Mouse (Mus musculus) urinary bladder, postnatal 36 days (tissue): ENCODE data around the gene Zfp819.

ENCODE experiments used
- DNase-seq, 2 experiments: peaks; one replicate each; pipeline ENCODE4 v3.0.0; 2022; ENCODE audit warnings: low spot score in 2 of 2, mixed read lengths in 1 of 2

Gene Zfp819

GRCm38 (mm10) chr7:43606896-43607742, at the start of gene Zfp819:
Gene Zfp819 (plus strand): TSS chr7:43607169.
- peak in 1 of 2 experiments; percentile 36 for DNase-seq

GRCm38 (mm10) chr7:43562006-43562633, 44.8 kb upstream of the Zfp819 start, which contains the start of gene Zfp658:
Gene Zfp658 (plus strand): TSS chr7:43562256.
- DNase-seq: peak; percentile 49 to 77

GRCm38 (mm10) chr7:43562651-43563070, 44.3 kb upstream of the Zfp819 start:
- DNase-seq: no peak

- DNase-seq: no peak
Observed at GRCm38 (mm10) chr7:43563300-43563699, 43.7 kb upstream of the Zfp819 start.

DNA sequence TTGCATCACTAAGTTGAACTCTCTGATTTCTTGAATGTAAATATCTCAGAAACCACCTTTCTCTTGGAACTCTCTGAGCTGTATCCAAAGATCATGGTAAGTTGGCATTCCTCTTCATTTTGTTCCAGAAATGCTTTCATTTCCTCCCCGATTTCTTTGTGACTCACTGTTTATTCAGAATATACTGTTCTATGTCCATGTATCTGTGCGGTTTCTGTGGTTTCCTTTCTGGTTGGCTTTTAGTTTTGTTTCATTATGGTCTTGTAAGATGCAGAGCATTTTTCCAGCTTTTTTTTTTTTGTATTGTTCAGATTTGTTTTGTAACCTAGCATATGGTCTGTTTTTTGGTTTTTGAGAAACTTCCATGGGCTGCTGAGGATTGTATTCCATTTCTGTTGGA, 35.8 kb upstream of the Zfp819 start:
- no peak for DNase-seq

- DNase-seq: peak; percentile 79 to 91
Observed at GRCm38 (mm10) chr7:43579440-43580171, 27.4 kb upstream of the Zfp819 start, which contains the start of gene Zfp719. Gene Zfp719 (plus strand): TSS chr7:43579610.

- DNase-seq: no peak
Observed at GRCm38 (mm10) chr7:43580526-43580925, 26.4 kb upstream of the Zfp819 start.

- DNase-seq: no peak
Observed at GRCm38 (mm10) chr7:43584790-43585189, 22.2 kb upstream of the Zfp819 start.

GRCm38 (mm10) chr7:43601884-43602283, 5.1 kb upstream of the Zfp819 start:
- no peak for DNase-seq

DNA sequence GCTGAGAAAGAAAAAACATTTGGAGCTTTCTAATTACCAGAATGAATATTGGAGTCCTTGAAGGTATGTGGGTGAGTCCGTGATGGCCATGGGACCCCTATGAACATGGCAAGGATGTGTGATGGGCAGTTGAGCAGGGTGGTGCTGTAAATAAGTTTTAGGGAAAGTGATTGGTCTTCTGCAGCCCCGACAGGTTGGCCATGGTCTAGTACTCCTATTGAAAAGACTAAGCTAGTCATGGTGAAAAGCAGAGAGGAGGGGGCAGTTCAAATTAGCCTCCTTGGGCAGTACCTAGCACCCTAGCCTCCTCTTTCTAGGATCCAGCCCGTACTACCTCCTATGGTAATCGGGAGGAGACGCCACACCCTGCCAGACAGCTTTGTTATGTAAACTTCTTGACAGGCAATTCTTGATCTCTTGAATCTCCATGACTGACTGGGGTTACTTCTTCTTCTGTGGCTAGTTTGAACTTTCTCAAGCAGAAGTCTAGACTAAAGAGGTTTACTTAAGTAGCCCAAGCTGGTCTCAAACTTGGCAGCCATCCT, 846 bp downstream of the Zfp819 start:
- no peak for DNase-seq

GRCm38 (mm10) chr7:43608316-43608824, 1.4 kb downstream of the Zfp819 start:
- no peak for DNase-seq

DNA sequence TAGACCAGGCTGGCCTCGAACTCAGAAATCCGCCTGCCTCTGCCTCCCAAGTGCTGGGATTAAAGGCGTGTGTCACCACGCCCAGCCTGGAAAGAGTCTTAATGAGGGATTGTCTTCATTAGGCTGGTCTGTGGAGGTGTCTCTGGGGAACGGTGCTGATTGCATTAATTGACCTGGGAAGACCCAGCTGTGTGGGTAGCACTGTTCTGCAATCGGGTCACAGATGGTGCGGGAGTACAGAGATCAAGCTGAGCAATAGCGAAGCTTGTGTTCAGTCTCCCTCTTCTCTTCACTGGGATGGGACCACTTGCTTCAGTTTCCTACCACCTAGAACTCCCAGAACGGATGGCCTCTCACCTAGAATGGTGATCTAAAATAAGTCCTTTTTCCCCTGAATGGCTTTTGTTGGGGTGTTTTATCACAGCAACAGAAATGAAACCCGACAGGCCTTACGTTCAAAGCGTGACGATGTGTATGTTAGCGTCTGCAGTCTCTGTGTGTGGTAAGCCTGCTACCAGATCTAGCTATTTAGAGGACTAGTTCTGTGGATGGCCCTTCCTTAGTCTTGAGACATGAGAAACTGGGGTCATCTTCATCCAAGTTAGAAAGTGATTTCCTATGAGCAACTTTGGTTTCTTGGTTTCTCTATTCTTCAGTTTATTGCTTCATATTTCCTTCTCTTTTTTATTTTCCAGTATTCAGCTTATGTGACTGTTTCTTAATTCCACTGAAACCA, 7.0 kb downstream of the Zfp819 start:
- DNase-seq: no peak

- no peak for DNase-seq
Observed at GRCm38 (mm10) chr7:43622927-43623326, 16.0 kb downstream of the Zfp819 start.

DNA sequence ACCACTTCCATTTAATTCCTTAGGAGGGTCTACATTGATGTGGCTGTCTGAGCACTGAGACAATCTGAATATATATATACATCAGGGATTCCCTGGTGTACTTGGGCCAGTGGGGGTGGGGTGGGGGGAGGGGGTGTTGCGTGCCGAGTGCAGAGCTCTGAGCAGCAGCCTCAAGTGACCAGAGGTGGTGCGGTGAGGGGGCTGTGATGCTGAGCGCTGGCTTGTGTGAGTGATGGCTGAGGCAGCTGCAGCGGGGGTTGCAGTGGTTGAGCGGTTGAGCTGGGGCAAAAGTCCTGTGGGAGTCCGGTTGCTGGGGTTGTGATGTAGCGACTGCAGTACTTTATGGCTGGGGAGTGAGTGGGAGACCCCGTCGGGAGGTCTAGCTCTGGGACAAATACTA, 16.9 kb downstream of the Zfp819 start:
- DNase-seq: no peak

DNA sequence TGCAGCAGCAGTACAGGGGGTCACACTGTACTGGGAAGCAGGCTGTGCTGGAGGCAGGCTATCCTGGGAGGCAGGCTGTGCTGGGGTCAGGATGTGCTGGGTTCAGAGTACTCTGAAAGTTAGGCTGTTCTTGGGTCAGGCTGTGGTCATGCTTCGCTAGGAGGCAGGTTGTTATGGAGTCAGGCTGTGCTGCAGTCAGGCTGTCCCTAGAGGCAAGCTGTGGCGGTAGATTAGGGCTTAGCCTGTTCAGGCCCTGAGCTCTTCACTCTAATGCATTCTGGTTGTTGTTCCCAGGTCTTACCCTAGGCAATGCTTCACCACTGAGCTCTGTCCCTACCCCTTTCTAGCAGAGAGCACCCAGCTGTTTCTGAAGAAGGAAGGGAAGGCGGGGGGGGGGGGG, 18.1 kb downstream of the Zfp819 start:
- DNase-seq: no peak

DNA sequence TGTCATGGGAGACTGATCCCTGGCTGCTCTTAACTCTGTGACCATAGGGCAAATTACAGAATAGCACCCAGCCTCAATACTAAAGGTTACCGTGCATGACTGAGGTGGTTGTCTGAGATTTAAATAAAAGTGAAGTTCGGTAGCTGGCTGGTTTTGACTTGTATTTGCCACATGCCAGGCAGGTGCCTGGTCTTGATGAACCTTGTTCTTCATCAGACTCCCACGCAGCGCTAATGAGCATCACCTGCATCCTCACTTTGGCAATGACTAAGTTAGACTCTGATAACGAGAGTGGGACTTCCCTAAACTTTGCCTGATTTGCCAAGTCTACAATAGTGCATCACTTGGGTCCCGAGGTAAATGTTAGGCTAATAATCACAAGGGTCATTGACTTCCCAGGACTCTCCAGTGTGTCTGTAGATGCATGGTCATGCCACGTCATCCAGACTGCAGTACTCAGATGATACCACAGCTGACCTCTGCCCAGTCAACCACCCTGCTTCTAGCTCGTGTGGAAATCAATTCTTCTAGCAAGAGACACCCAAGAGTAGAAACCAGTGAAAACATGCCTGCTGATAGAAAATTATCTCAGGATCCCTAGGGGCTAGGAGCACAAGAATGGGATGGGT, 18.9 kb downstream of the Zfp819 start:
- DNase-seq: no peak

- DNase-seq: no peak
Observed at GRCm38 (mm10) chr7:43633940-43634339, 27.0 kb downstream of the Zfp819 start.

DNA sequence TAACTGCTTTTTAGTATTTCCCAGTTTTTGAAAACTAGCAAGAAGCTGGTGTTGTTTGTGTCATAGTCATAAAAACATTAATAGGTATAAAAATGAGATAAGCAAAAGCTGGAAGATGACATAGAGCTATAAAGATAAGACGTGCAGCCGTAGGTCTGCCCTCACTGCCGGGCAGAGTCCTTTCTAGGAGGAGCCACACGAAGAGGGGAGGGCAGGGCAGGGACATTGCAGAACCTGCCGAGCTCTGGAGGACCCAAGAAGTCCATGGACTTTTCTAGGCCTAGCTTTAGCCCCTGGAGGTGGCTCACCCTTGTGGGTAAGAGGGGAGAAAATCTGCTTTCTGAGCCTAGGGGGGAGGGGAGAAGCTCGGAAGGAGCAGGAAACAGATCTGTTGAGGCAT, 27.5 kb downstream of the Zfp819 start, which contains the start of gene Ceacam18:
TSS of gene Ceacam18 (plus strand) at position 208 of the 400 bp plus-strand sequence.
- no peak for DNase-seq

GRCm38 (mm10) chr7:43636194-43636593, 29.2 kb downstream of the Zfp819 start:
- DNase-seq: no peak

DNA sequence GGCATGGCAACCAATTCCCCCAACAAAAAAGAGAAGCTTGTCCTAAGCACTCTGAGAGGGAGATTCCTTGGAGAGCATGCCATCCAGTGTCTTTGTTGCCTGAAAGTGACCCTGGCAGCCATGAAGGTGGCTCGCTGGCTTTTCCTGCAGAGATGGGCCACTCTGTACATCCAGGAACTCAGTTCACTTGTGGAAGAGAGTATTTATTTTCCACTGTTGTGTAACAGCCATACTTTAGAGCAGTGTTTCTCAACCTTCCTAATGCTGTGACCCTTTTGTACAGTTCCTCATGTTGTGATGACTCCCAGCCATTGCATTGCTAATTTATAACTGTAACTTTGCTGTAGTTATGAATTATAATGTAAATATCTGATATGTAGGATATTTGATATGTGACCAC, 30.1 kb downstream of the Zfp819 start:
- DNase-seq: no peak
